Mouse (Mus musculus): ENCODE data around the gene Serinc2. TPM values are rescaled to one million over a fixed set of nuclear protein-coding genes. Genes with fewer than 3 reads are reported as not detected.

The Serinc2 gene
- polyA plus RNA-seq, 1 experiment = not detected

DNA sequence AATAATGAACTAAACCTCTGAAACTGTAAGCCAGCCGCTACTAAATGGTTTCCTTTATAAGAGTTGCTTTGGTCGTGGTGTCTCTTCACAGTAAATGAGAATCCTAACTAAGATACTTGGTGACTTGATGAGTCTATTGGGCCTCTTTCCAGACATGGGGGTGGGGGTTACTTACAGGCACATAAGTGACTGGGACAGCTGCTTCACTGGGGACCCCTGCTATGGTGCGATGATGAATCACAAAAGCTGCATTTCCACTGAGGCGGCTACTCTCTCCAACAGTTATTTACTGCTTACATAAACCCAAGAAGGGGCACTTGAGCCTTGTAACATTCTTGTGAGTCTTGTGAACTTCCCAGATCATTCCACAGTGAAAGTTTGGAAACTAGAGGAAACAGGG lies 41.4 kb downstream of the Serinc2 start:
- H3K4me3 ChIP-seq (ENCODE audit: insufficient read depth, low read depth, low read length) = no peak overlapping the region
- peaks cover 3% of the 10 kb centered on the region; the same call in 1 of the 2 replicates for H3K4me1 ChIP-seq (ENCODE audit: control insufficient read depth, insufficient read depth, low read length)
- 56% methylated on average over 4 of the region's 4 CpGs for WGBS
- no peak overlapping the region for H3K27ac ChIP-seq (ENCODE audit: insufficient read depth, low read depth, low read length)
- no peak for TF ChIP-seq POLR2A (IDR thresholded peaks at IDR 0.05; ENCODE audit: insufficient read depth, low read depth, low read length)
- TF ChIP-seq CTCF (IDR thresholded peaks at IDR 0.05; ENCODE audit: insufficient read depth, low read depth, low read length) = no peak

DNA sequence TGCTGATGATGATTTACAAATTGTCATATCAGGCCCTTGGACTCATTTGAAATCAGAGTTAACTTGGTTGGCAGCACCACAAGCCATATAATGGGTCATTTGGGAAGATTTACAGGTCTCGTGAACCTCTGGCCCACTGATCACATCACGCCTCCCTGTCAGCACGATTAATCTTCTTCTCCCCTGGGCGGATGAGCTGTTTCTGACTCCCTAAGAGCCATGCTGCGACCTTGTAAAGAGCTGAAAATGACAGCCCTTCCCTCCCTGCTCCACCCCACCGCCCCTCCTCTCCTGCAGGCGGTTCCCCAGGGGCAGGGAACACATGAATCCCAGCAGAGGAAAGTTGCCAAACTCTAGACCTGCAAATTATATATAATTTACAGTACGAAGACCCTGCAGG lies 42.6 kb downstream of the Serinc2 start:
- TF ChIP-seq CTCF (IDR thresholded peaks at IDR 0.05; ENCODE audit: insufficient read depth, low read depth, low read length) (no peak), POLR2A (IDR thresholded peaks at IDR 0.05; ENCODE audit: insufficient read depth, low read depth, low read length) (no peak)
- no peak overlapping the region for H3K27ac ChIP-seq (ENCODE audit: insufficient read depth, low read depth, low read length)
- no peak overlapping the region for H3K4me3 ChIP-seq (ENCODE audit: insufficient read depth, low read depth, low read length)
- H3K4me1 ChIP-seq (ENCODE audit: control insufficient read depth, insufficient read depth, low read length) = peaks cover 3% of the 10 kb centered on the region; the same call in 1 of the 2 replicates
- WGBS = 56% methylated on average over 8 of the region's 8 CpGs

GRCm38 (mm10) chr4:130224071-130224470 lies 54.9 kb downstream of the Serinc2 start:
- H3K4me3 ChIP-seq (ENCODE audit: insufficient read depth, low read depth, low read length) = no peak overlapping the region
- H3K27ac ChIP-seq (ENCODE audit: insufficient read depth, low read depth, low read length) = no peak overlapping the region
- no peaks in the 10 kb centered on the region for H3K4me1 ChIP-seq (ENCODE audit: control insufficient read depth, insufficient read depth, low read length)
- no peak for TF ChIP-seq POLR2A (IDR thresholded peaks at IDR 0.05; ENCODE audit: insufficient read depth, low read depth, low read length)
- no peak for TF ChIP-seq CTCF (IDR thresholded peaks at IDR 0.05; ENCODE audit: insufficient read depth, low read depth, low read length)

GRCm38 (mm10) chr4:130222179-130222578 lies 56.8 kb downstream of the Serinc2 start, which contains the start of gene Gm853:
Gene Gm853, minus strand, starts transcription at chr4:130222401.
- 56% methylated on average over 4 of the region's 4 CpGs for WGBS
- Histone ChIP-seq H3K4me3 (ENCODE audit: insufficient read depth, low read depth, low read length) (no peak within 1 kb of the TSS), H3K27ac (ENCODE audit: insufficient read depth, low read depth, low read length) (no peak within 1 kb of the TSS), H3K4me1 (ENCODE audit: control insufficient read depth, insufficient read depth, low read length) (no peaks in the 10 kb centered on the region)
- TF ChIP-seq CTCF (IDR thresholded peaks at IDR 0.05; ENCODE audit: insufficient read depth, low read depth, low read length) = no peak
- no peak for TF ChIP-seq POLR2A (IDR thresholded peaks at IDR 0.05; ENCODE audit: insufficient read depth, low read depth, low read length)

DNA sequence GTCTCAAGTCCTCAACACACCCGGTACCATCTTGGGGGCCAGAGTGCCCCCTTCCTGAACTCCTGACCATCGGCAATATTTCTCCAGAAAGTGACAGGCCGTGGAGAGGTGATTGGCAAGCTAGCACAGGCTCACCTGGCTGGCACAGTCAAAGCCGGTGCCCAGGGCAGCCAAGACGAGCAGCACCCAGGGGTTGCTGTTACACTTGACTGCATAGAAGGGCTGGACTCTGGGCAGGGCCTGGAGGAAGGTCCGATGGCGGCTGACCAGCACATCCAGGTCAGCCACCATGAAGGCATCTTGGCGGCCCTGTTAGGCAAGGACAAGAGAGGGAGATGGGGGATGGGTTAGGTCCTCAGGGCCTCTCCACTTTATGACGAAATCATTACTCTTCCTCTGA lies 58.8 kb downstream of the Serinc2 start:
- Histone ChIP-seq H3K27ac (ENCODE audit: insufficient read depth, low read depth, low read length) (no peak overlapping the region), H3K4me1 (ENCODE audit: control insufficient read depth, insufficient read depth, low read length) (no peaks in the 10 kb centered on the region), H3K4me3 (ENCODE audit: insufficient read depth, low read depth, low read length) (no peak overlapping the region)
- no peak for TF ChIP-seq CTCF (IDR thresholded peaks at IDR 0.05; ENCODE audit: insufficient read depth, low read depth, low read length)
- no peak for TF ChIP-seq POLR2A (IDR thresholded peaks at IDR 0.05; ENCODE audit: insufficient read depth, low read depth, low read length)
- WGBS = 90% methylated on average over 9 of the region's 9 CpGs

GRCm38 (mm10) chr4:130215392-130215791 lies 63.6 kb downstream of the Serinc2 start:
- Histone ChIP-seq H3K27ac (ENCODE audit: insufficient read depth, low read depth, low read length) (no peak overlapping the region), H3K4me3 (ENCODE audit: insufficient read depth, low read depth, low read length) (no peak overlapping the region), H3K4me1 (ENCODE audit: control insufficient read depth, insufficient read depth, low read length) (no peaks in the 10 kb centered on the region)
- WGBS = 93% methylated on average over 8 of the region's 8 CpGs
- TF ChIP-seq POLR2A (IDR thresholded peaks at IDR 0.05; ENCODE audit: insufficient read depth, low read depth, low read length) = no peak
- TF ChIP-seq CTCF (IDR thresholded peaks at IDR 0.05; ENCODE audit: insufficient read depth, low read depth, low read length) = no peak

DNA sequence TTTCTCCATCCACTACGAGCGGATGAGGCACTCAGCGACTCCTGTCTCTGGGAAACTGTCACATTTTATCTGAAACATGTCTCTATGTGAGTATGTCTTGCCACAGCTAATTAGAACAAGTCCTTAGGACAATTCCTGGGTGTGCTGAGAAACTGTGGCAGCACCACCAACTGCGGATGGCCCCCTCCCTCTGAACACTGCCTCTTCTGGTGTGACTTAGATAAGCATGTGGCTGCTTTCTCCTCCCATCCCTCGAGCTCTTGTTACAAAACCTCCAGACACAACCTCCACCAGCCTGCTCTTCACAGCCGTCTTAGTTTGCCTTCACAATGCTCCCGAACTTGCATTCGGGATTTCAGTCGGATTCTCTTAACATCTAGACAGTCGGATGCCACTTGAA lies 65.1 kb downstream of the Serinc2 start:
- 78% methylated on average over 10 of the region's 10 CpGs for WGBS
- Histone ChIP-seq H3K4me1 (ENCODE audit: control insufficient read depth, insufficient read depth, low read length) (no peaks in the 10 kb centered on the region), H3K27ac (ENCODE audit: insufficient read depth, low read depth, low read length) (no peak overlapping the region), H3K4me3 (ENCODE audit: insufficient read depth, low read depth, low read length) (no peak overlapping the region)
- no peak for TF ChIP-seq POLR2A (IDR thresholded peaks at IDR 0.05; ENCODE audit: insufficient read depth, low read depth, low read length)
- no peak for TF ChIP-seq CTCF (IDR thresholded peaks at IDR 0.05; ENCODE audit: insufficient read depth, low read depth, low read length)

DNA sequence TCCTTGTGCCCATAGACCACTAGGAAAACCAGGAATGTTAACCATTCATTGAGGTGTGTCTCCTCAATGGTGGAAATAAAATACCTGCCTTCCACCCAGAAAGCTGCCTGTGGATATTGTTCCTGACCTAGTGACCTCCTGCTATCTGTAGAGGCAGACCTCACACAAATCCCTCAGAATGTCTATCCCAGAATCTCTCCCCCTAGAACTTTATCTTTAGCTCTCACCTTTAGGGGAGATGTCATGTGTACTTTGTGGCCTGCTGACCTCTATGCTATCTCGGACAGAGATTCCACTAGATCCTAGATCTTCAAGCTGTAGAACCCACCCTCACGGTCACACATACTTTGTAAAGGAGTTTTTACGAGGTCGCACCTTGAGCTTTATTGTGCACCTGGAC lies 65.8 kb downstream of the Serinc2 start:
- TF ChIP-seq CTCF (IDR thresholded peaks at IDR 0.05; ENCODE audit: insufficient read depth, low read depth, low read length) = no peak
- no peak for TF ChIP-seq POLR2A (IDR thresholded peaks at IDR 0.05; ENCODE audit: insufficient read depth, low read depth, low read length)
- WGBS = 96% methylated on average over 4 of the region's 4 CpGs
- no peak overlapping the region for H3K27ac ChIP-seq (ENCODE audit: insufficient read depth, low read depth, low read length)
- H3K4me1 ChIP-seq (ENCODE audit: control insufficient read depth, insufficient read depth, low read length) = no peaks in the 10 kb centered on the region
- no peak overlapping the region for H3K4me3 ChIP-seq (ENCODE audit: insufficient read depth, low read depth, low read length)

- WGBS = 83% methylated on average over 7 of the region's 7 CpGs
- TF ChIP-seq CTCF (IDR thresholded peaks at IDR 0.05; ENCODE audit: insufficient read depth, low read depth, low read length) = no peak
- H3K4me1 ChIP-seq (ENCODE audit: control insufficient read depth, insufficient read depth, low read length) = no peaks in the 10 kb centered on the region
- no peak overlapping the region for H3K27ac ChIP-seq (ENCODE audit: insufficient read depth, low read depth, low read length)
- no peak overlapping the region for H3K4me3 ChIP-seq (ENCODE audit: insufficient read depth, low read depth, low read length)
Measured at GRCm38 (mm10) chr4:130212421-130212820, 66.6 kb downstream of the Serinc2 start.

DNA sequence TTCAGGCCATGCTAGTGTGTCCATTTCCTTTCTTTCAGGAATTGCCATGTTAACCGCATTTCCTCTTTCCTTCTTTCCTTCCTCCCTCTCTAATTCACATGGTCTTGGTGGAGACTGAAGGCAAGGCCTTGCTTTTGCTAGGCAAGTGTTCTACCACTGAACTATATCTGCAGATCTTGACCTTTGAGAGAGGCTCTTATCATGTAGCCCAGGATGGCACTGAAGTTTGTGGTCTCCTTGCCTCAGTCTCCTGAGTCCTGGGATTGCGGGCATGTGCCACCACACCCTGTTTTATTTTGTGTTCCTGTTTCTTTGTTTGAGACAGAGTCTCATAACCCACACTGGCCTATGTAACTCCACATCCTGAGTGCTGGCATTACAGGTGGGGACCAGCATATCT lies 67.1 kb downstream of the Serinc2 start:
- Histone ChIP-seq H3K4me1 (ENCODE audit: control insufficient read depth, insufficient read depth, low read length) (no peaks in the 10 kb centered on the region), H3K27ac (ENCODE audit: insufficient read depth, low read depth, low read length) (no peak overlapping the region), H3K4me3 (ENCODE audit: insufficient read depth, low read depth, low read length) (no peak overlapping the region)
- TF ChIP-seq POLR2A (IDR thresholded peaks at IDR 0.05; ENCODE audit: insufficient read depth, low read depth, low read length) (no peak), CTCF (IDR thresholded peaks at IDR 0.05; ENCODE audit: insufficient read depth, low read depth, low read length) (no peak)
- 96% methylated on average over 2 of the region's 2 CpGs for WGBS

Other genes starting within 250 kb of the Serinc2 start
- not detected in 2 replicates for gene Col16a1, start 231.4 kb downstream of the Serinc2 start, polyA plus RNA-seq (2012; ENCODE audit: insufficient read depth, insufficient read length, low replicate concordance, missing spikeins)
- not detected in 2 replicates for gene Pef1, start 176.6 kb downstream of the Serinc2 start, polyA plus RNA-seq (2012; ENCODE audit: insufficient read depth, insufficient read length, low replicate concordance, missing spikeins)
- not detected in 2 replicates for gene Hcrtr1, start 139.8 kb downstream of the Serinc2 start, polyA plus RNA-seq (2012; ENCODE audit: insufficient read depth, insufficient read length, low replicate concordance, missing spikeins)
- not detected in 2 replicates for gene Tinagl1, start 104.1 kb downstream of the Serinc2 start, polyA plus RNA-seq (2012; ENCODE audit: insufficient read depth, insufficient read length, low replicate concordance, missing spikeins)
- not detected in 2 replicates for gene Gm853, start 56.8 kb downstream of the Serinc2 start, polyA plus RNA-seq (2012; ENCODE audit: insufficient read depth, insufficient read length, low replicate concordance, missing spikeins)
- gene Fabp3, start 29.4 kb upstream of the Serinc2 start, polyA plus RNA-seq (2012; ENCODE audit: insufficient read depth, insufficient read length, low replicate concordance, missing spikeins) = not detected in 2 replicates
- not detected in 2 replicates for gene Gm10570, start 29.5 kb upstream of the Serinc2 start, polyA plus RNA-seq (2012; ENCODE audit: insufficient read depth, insufficient read length, low replicate concordance, missing spikeins)
- gene Zcchc17, start 80.7 kb upstream of the Serinc2 start, polyA plus RNA-seq (2012; ENCODE audit: insufficient read depth, insufficient read length, low replicate concordance, missing spikeins) = not detected in 2 replicates
- gene Snrnp40, start 80.9 kb upstream of the Serinc2 start, polyA plus RNA-seq (2012; ENCODE audit: insufficient read depth, insufficient read length, low replicate concordance, missing spikeins) = not detected in 2 replicates